Mouse (Mus musculus) lung, embryonic 16.5 days (tissue): Measurements from ENCODE around the gene Polr3c. TPM values are rescaled to one million over a fixed set of nuclear protein-coding genes. Genes with fewer than 3 reads are reported as not detected.
"Not testable (repeated sequence)": the region's sequence is repeated elsewhere in the genome, so short reads cannot be mapped to it uniquely, and the experiment has no call there.

Experiments
- ATAC-seq: fragments of 200-750 bp; cut with Nextera tagmentation; 2 replicates; pipeline ENCODE4 v1.8.0; 2017; ENCODE audit warnings: low read depth, mild to moderate bottlenecking, moderate library complexity
- H3K27ac ChIP-seq: fragments of 300-500 bp; sonication (generic); 2 replicates; pipeline ENCODE4 v1.5.1; 2014; ENCODE audit warnings: mild to moderate bottlenecking, control low read depth, low read length
- H3K27me3 ChIP-seq: fragments of 300-500 bp; sonication (generic); 2 replicates; pipeline ENCODE4 v1.6.1; 2014; ENCODE audit warnings: low read depth, low read length, mixed read lengths; ENCODE audit not compliant: control insufficient read depth, insufficient read depth
- H3K36me3 ChIP-seq: fragments of 300-500 bp; sonication (generic); 2 replicates; pipeline ENCODE4 v1.6.1; 2014; ENCODE audit warnings: low read length; ENCODE audit not compliant: control insufficient read depth, insufficient read depth
- H3K4me1 ChIP-seq: fragments of 300-500 bp; sonication (generic); replicated peaks from 2 replicates; pipeline ENCODE4 v1.6.1; 2014; ENCODE audit warnings: low read length, mixed read lengths; ENCODE audit not compliant: control insufficient read depth, insufficient read depth
- H3K4me2 ChIP-seq: fragments of 300-500 bp; sonication (generic); 2 replicates; pipeline ENCODE4 v1.6.1; 2014; ENCODE audit warnings: low read depth, low read length, control low read depth
- H3K4me3 ChIP-seq: fragments of 300-500 bp; sonication (generic); 2 replicates; pipeline ENCODE4 v1.5.1; 2014; ENCODE audit warnings: mild to moderate bottlenecking, low read length, control low read depth
- H3K9ac ChIP-seq: fragments of 300-500 bp; sonication (generic); 2 replicates; pipeline ENCODE4 v1.6.1; 2014; ENCODE audit warnings: low read length, control low read depth
- H3K9me3 ChIP-seq: fragments of 300-500 bp; sonication (generic); 2 replicates; pipeline ENCODE4 v1.6.1; 2016; ENCODE audit warnings: low read length; ENCODE audit not compliant: control insufficient read depth
- WGBS: fragments of 180-500 bp; shearing (Covaris S2); extraction: QIAGEN DNeasy Blood & Tissue Kit; methylation state at CpG from one replicate; pipeline ENCODE4 v1.1.7; 2014; 5-methylcytosine and 5-hydroxymethylcytosine counted together
- polyA plus RNA-seq: library from polyadenylated mRNA; unstranded; fragments of >200 nt; fragmentation: Nextera tagmentation; extraction: Ambion mirVana; gene quantifications from 2 replicates; pipeline ENCODE4 v1.2.1, GENCODE M21; 2015

Polr3c gene
- polyA plus RNA-seq, 1 experiment from 2014 or later = 35.7 TPM

GRCm38 (mm10) chr3:96673514-96673913 lies 53.9 kb downstream of the Polr3c start:
- Histone ChIP-seq H3K4me1 (0 out of 2 replicates have a peak, but pooled peaks cover 5% of the 10 kb centered on the region), H3K9ac (no peak overlapping the region), H3K4me2 (no peak overlapping the region), H3K36me3 (no peaks in the 10 kb centered on the region), H3K4me3 (no peak overlapping the region), H3K27me3 (no peaks in the 10 kb centered on the region), H3K9me3 (no peaks in the 10 kb centered on the region), H3K27ac (no peak overlapping the region)
- WGBS = 65% methylated on average over 4 of the region's 4 CpGs
- ATAC-seq = no peak

GRCm38 (mm10) chr3:96671519-96671918 lies 55.9 kb downstream of the Polr3c start:
- Histone ChIP-seq H3K36me3 (no peaks in the 10 kb centered on the region), H3K4me2 (no peak overlapping the region), H3K9me3 (no peaks in the 10 kb centered on the region), H3K27ac (no peak overlapping the region), H3K9ac (no peak overlapping the region), H3K27me3 (no peaks in the 10 kb centered on the region), H3K4me1 (0 out of 2 replicates have a peak, but pooled peaks cover 5% of the 10 kb centered on the region), H3K4me3 (no peak overlapping the region)
- no peak for ATAC-seq
- 93% methylated on average over 5 of the region's 5 CpGs for WGBS

GRCm38 (mm10) chr3:96669727-96670468 lies 57.5 kb downstream of the Polr3c start, which contains the start of gene Ankrd35:
Gene Ankrd35 (plus strand): TSS chr3:96670131.
- H3K9me3 ChIP-seq = no peaks in the 10 kb centered on the region
- no peaks in the 10 kb centered on the region for H3K36me3 ChIP-seq
- 3% methylated on average over 35 of the region's 35 CpGs for WGBS
- H3K4me1 ChIP-seq = 0 out of 2 replicates have a peak, but pooled peaks cover 5% of the 10 kb centered on the region
- H3K4me2 ChIP-seq = peak within 1 kb of the TSS; percentile 80
- no peak within 1 kb of the TSS for H3K27ac ChIP-seq
- ATAC-seq = peak; percentile 98
- peak within 1 kb of the TSS; percentile 49 for H3K4me3 ChIP-seq
- peak within 1 kb of the TSS; percentile 44 for H3K9ac ChIP-seq
- no peaks in the 10 kb centered on the region for H3K27me3 ChIP-seq

GRCm38 (mm10) chr3:96668424-96669067 lies 58.9 kb downstream of the Polr3c start:
- no peak overlapping the region for H3K4me2 ChIP-seq
- H3K9ac ChIP-seq = no peak overlapping the region
- H3K4me1 ChIP-seq = peaks cover 9% of the 10 kb centered on the region
- H3K4me3 ChIP-seq = no peak overlapping the region
- H3K36me3 ChIP-seq = no peaks in the 10 kb centered on the region
- no peak for ATAC-seq
- WGBS = 88% methylated on average over 5 of the region's 5 CpGs
- no peaks in the 10 kb centered on the region for H3K9me3 ChIP-seq
- H3K27ac ChIP-seq = no peak overlapping the region
- H3K27me3 ChIP-seq = no peaks in the 10 kb centered on the region

GRCm38 (mm10) chr3:96667316-96667715 lies 60.1 kb downstream of the Polr3c start:
- ATAC-seq = no peak
- 35% methylated on average over 1 of the region's 1 CpGs for WGBS

GRCm38 (mm10) chr3:96666916-96667315 lies 60.5 kb downstream of the Polr3c start:
- H3K4me3 ChIP-seq = no peak overlapping the region
- WGBS = 87% methylated on average over 5 of the region's 5 CpGs
- no peaks in the 10 kb centered on the region for H3K9me3 ChIP-seq
- H3K9ac ChIP-seq = no peak overlapping the region
- no peak overlapping the region for H3K4me2 ChIP-seq
- H3K27me3 ChIP-seq = no peaks in the 10 kb centered on the region
- no peak for ATAC-seq
- H3K36me3 ChIP-seq = no peaks in the 10 kb centered on the region
- no peak overlapping the region for H3K27ac ChIP-seq
- H3K4me1 ChIP-seq = peaks cover 13% of the 10 kb centered on the region

More at GRCm38 (mm10) chr3:96667316-96667715, 60.1 kb downstream of the Polr3c start:
- no peaks in the 10 kb centered on the region for H3K9me3 ChIP-seq
- no peak overlapping the region for H3K27ac ChIP-seq
- H3K4me2 ChIP-seq = no peak overlapping the region
- H3K36me3 ChIP-seq = no peaks in the 10 kb centered on the region
- no peak overlapping the region for H3K4me3 ChIP-seq
- H3K9ac ChIP-seq = no peak overlapping the region
- peaks cover 13% of the 10 kb centered on the region for H3K4me1 ChIP-seq
- no peaks in the 10 kb centered on the region for H3K27me3 ChIP-seq

GRCm38 (mm10) chr3:96665732-96666363 lies 61.6 kb downstream of the Polr3c start:
- H3K27ac ChIP-seq, H3K27me3 ChIP-seq, H3K9ac ChIP-seq, H3K4me2 ChIP-seq, H3K9me3 ChIP-seq, ATAC-seq, H3K4me3 ChIP-seq, H3K36me3 ChIP-seq: not testable (repeated sequence)
- WGBS = 87% methylated on average over 7 of the region's 7 CpGs
- H3K4me1 ChIP-seq = peaks cover 13% of the 10 kb centered on the region

GRCm38 (mm10) chr3:96663432-96664239 lies 63.8 kb downstream of the Polr3c start:
- peak overlapping the region; percentile 58 for H3K9ac ChIP-seq
- peaks cover 8% of the 10 kb centered on the region for H3K4me1 ChIP-seq
- no peaks in the 10 kb centered on the region for H3K27me3 ChIP-seq
- no peaks in the 10 kb centered on the region for H3K36me3 ChIP-seq
- H3K27ac ChIP-seq = peak overlapping the region; percentile 50; the same call in 1 of the 2 replicates
- H3K9me3 ChIP-seq = no peaks in the 10 kb centered on the region
- peak overlapping the region; percentile 64 for H3K4me2 ChIP-seq
- 6% methylated on average over 17 of the region's 18 CpGs for WGBS
- H3K4me3 ChIP-seq = peak overlapping the region; percentile 37
- ATAC-seq = peak; percentile 94
